Mouse (Mus musculus) ES-Bruce4 (cell line): Measurements from ENCODE around the gene Tmem120a. TPM values are rescaled to one million over a fixed set of nuclear protein-coding genes. Genes with fewer than 3 reads are reported as not detected.

Experiments
- H3K27ac ChIP-seq: 2 replicates; pipeline ENCODE4 v1.5.1; 2012; ENCODE audit warnings: low read length, inconsistent platforms; ENCODE audit not compliant: insufficient read depth
- H3K27me3 ChIP-seq: 2 replicates; pipeline ENCODE4 v1.6.1; 2012; ENCODE audit warnings: mild to moderate bottlenecking, low read length, inconsistent platforms; ENCODE audit not compliant: control insufficient read depth, poor library complexity, insufficient read depth, severe bottlenecking
- H3K36me3 ChIP-seq: 2 replicates; pipeline ENCODE4 v1.6.1; 2012; ENCODE audit warnings: inconsistent platforms, mild to moderate bottlenecking, low read length, moderate library complexity; ENCODE audit not compliant: control insufficient read depth, poor library complexity, insufficient read depth, severe bottlenecking
- H3K4me1 ChIP-seq: one replicate; pipeline ENCODE4 v1.8.1; 2011; ENCODE audit warnings: low read length; ENCODE audit not compliant: control insufficient read depth, insufficient read depth
- H3K4me3 ChIP-seq: 2 replicates; pipeline ENCODE4 v1.5.1; 2011; ENCODE audit warnings: low read depth, mild to moderate bottlenecking, low read length
- H3K9ac ChIP-seq: 2 replicates; pipeline ENCODE4 v1.6.1; 2012; ENCODE audit warnings: low read depth, mild to moderate bottlenecking, inconsistent platforms; ENCODE audit not compliant: poor library complexity, severe bottlenecking
- H3K9me3 ChIP-seq: replicated peaks from 2 replicates; pipeline ENCODE4 v1.6.1; 2012; ENCODE audit warnings: mild to moderate bottlenecking, low read length, inconsistent platforms; ENCODE audit not compliant: control insufficient read depth, poor library complexity, insufficient read depth, severe bottlenecking
- CTCF ChIP-seq: IDR thresholded peaks from one replicate; pipeline ENCODE4 v1.8.1; 2011; ENCODE audit warnings: low read depth, low read length
- EP300 ChIP-seq: IDR thresholded peaks from 2 replicates; pipeline ENCODE4 v1.6.1; 2011; ENCODE audit warnings: low read depth, low read length; ENCODE audit not compliant: insufficient read depth
- POLR2A ChIP-seq: IDR thresholded peaks from one replicate; pipeline ENCODE4 v1.8.1; 2011; ENCODE audit warnings: low read length; ENCODE audit not compliant: insufficient read depth
- polyA plus RNA-seq: library from polyadenylated mRNA; stranded (reverse); fragments of >200 nt; gene quantifications from 2 replicates; pipeline ENCODE4 v1.2.4, GENCODE M21; 2011; ENCODE audit warnings: low read depth; ENCODE audit not compliant: missing spikeins, insufficient read depth, insufficient read length

The Tmem120a gene
- polyA plus RNA-seq, 1 experiment, result 63.7 TPM

GRCm38 (mm10) chr5:135691266-135691665, 53.0 kb downstream of the Tmem120a start:
- Histone ChIP-seq H3K4me3 (no peak overlapping the region), H3K36me3 (no peaks in the 10 kb centered on the region), H3K27me3 (no peaks in the 10 kb centered on the region), H3K9ac (no peak overlapping the region), H3K4me1 (no peaks in the 10 kb centered on the region), H3K27ac (no peak overlapping the region), H3K9me3 (no peaks in the 10 kb centered on the region)
- TF ChIP-seq EP300 (no peak), CTCF (no peak), POLR2A (no peak)

GRCm38 (mm10) chr5:135690401-135690800, 53.8 kb downstream of the Tmem120a start:
- H3K9me3 ChIP-seq, result no peaks in the 10 kb centered on the region
- H3K27me3 ChIP-seq, result no peaks in the 10 kb centered on the region
- H3K27ac ChIP-seq, result no peak overlapping the region
- H3K4me1 ChIP-seq, result no peaks in the 10 kb centered on the region
- H3K4me3 ChIP-seq, result no peak overlapping the region
- H3K36me3 ChIP-seq, result no peaks in the 10 kb centered on the region
- TF ChIP-seq EP300 (no peak), POLR2A (no peak)
- no peak overlapping the region for H3K9ac ChIP-seq

Other genes with a start within 250 kb of the Tmem120a start
- gene Hip1, start 199.3 kb downstream of the Tmem120a start, polyA plus RNA-seq, result 51.6 and 63.2 TPM in 2 replicates
- not detected in 2 replicates for gene Ccl26, start 180.9 kb downstream of the Tmem120a start, polyA plus RNA-seq
- not detected in 2 replicates for gene Ccl24, start 171.4 kb downstream of the Tmem120a start, polyA plus RNA-seq
- gene Rhbdd2, start 111.8 kb downstream of the Tmem120a start, polyA plus RNA-seq, result 30.6 and 35.7 TPM in 2 replicates
- gene Por, start 74.4 kb downstream of the Tmem120a start, polyA plus RNA-seq, result 32.3 and 41.4 TPM in 2 replicates
- 0.42 and 0.94 TPM in 2 replicates for gene Styxl1, start 33.9 kb upstream of the Tmem120a start, polyA plus RNA-seq
- 377 and 424 TPM in 2 replicates for gene Mdh2, start 34.0 kb upstream of the Tmem120a start, polyA plus RNA-seq
- 0.41 and 0.55 TPM in 2 replicates for gene Srrm3, start 62.4 kb upstream of the Tmem120a start, polyA plus RNA-seq
- gene Hspb1, start 143.5 kb upstream of the Tmem120a start, polyA plus RNA-seq, result 426 and 500 TPM in 2 replicates
- gene Ywhag, start 190.2 kb upstream of the Tmem120a start, polyA plus RNA-seq, result 372 TPM in 2 replicates
- 6.3 and 9.5 TPM in 2 replicates for gene Ssc4d, start 230.1 kb upstream of the Tmem120a start, polyA plus RNA-seq
- gene Zp3, start 235.7 kb upstream of the Tmem120a start, polyA plus RNA-seq, result 2.0 and 2.4 TPM in 2 replicates